In genomic region chr9:86951958-86952509, GRCm38 (mm10) we compare ENCODE assay signal across 8 mouse cellular contexts.
DNase-seq lines count a peak whose midpoint lies in the region; ATAC-seq and TF ChIP-seq lines count a peak whose summit lies in the region.

No protein-coding gene starts in this region.

- H3K4me2 ChIP-seq in hindbrain, embryonic 14.5 days (replicated peaks) = no peak overlapping the region
- no peak overlapping the region for H3K4me2 ChIP-seq in hindbrain, embryonic 11.5 days (replicated peaks; ENCODE audit: low read depth, low read length)
- H3K4me2 ChIP-seq in hindbrain, postnatal 0 days (ENCODE audit: low read depth, low read length) = no peak overlapping the region
- peak overlapping the region; percentile 5; the same call in 1 of the 2 replicates for H3K4me2 ChIP-seq in midbrain, embryonic 15.5 days

- 57% methylated on average over 11 of the region's 11 CpGs for WGBS in hindbrain, embryonic 14.5 days
- WGBS in hindbrain, embryonic 11.5 days = 69% methylated on average over 11 of the region's 11 CpGs
- 50% methylated on average over 11 of the region's 11 CpGs for WGBS in hindbrain, postnatal 0 days
- WGBS in midbrain, embryonic 15.5 days = 52% methylated on average over 11 of the region's 11 CpGs

- H3K27ac ChIP-seq in hindbrain, embryonic 14.5 days = peak overlapping the region; percentile 10; the same call in 1 of the 2 replicates
- no peak overlapping the region for H3K27ac ChIP-seq in hindbrain, embryonic 11.5 days (ENCODE audit: low read depth, low read length)
- H3K27ac ChIP-seq in hindbrain, postnatal 0 days = no peak overlapping the region
- H3K27ac ChIP-seq in midbrain, embryonic 15.5 days = no peak overlapping the region

- ATAC-seq in hindbrain, embryonic 14.5 days (ENCODE audit: low FRiP score) = peak; percentile 51; the same call in 1 of the 2 replicates
- ATAC-seq in hindbrain, embryonic 11.5 days (ENCODE audit: low FRiP score) = no peak
- 0 out of 2 replicates have a peak, but pooled peaks have one; percentile 44 for ATAC-seq in hindbrain, postnatal 0 days
- ATAC-seq in midbrain, embryonic 15.5 days (replicated peaks) = peak; percentile 73

- TF ChIP-seq POLR2A in brain, embryonic 14.5 days (IDR thresholded peaks at IDR 0.05; ENCODE audit: borderline replicate concordance, extremely low read depth, insufficient read depth, insufficient read length, poor library complexity, severe bottlenecking) = no peak

- H3K4me1 ChIP-seq in hindbrain, embryonic 14.5 days (replicated peaks; ENCODE audit: control insufficient read depth, insufficient read depth, low read length) = no peaks in the 10 kb centered on the region; the same call in 1 of the 2 replicates
- H3K4me1 ChIP-seq in hindbrain, embryonic 11.5 days (replicated peaks; ENCODE audit: control insufficient read depth, insufficient read depth, low read length) = no peaks in the 10 kb centered on the region
- no peaks in the 10 kb centered on the region for H3K4me1 ChIP-seq in hindbrain, postnatal 0 days (ENCODE audit: insufficient read depth, low read length)
- peaks cover 9% of the 10 kb centered on the region for H3K4me1 ChIP-seq in midbrain, embryonic 15.5 days

- TF ChIP-seq CTCF in brain, embryonic 14.5 days (IDR thresholded peaks at IDR 0.05; ENCODE audit: borderline replicate concordance, extremely low read depth, insufficient read depth, insufficient read length) = no peak
- no peak for TF ChIP-seq CTCF in hindbrain, postnatal 0 days (IDR thresholded peaks at IDR 0.05; ENCODE audit: low read depth)

- no peaks in the 10 kb centered on the region for H3K9me3 ChIP-seq in hindbrain, embryonic 14.5 days (ENCODE audit: control insufficient read depth, low read length)
- no peaks in the 10 kb centered on the region for H3K9me3 ChIP-seq in hindbrain, embryonic 11.5 days (ENCODE audit: control insufficient read depth, low read length)
- H3K9me3 ChIP-seq in hindbrain, postnatal 0 days (ENCODE audit: low read length) = no peaks in the 10 kb centered on the region
- H3K9me3 ChIP-seq in midbrain, embryonic 15.5 days = no peaks in the 10 kb centered on the region

- H3K27me3 ChIP-seq in hindbrain, embryonic 14.5 days (ENCODE audit: control insufficient read depth, insufficient read depth, low read length) = no peaks in the 10 kb centered on the region
- H3K27me3 ChIP-seq in hindbrain, embryonic 11.5 days (ENCODE audit: control insufficient read depth, insufficient read depth, low read length) = no peaks in the 10 kb centered on the region
- no peaks in the 10 kb centered on the region for H3K27me3 ChIP-seq in hindbrain, postnatal 0 days (ENCODE audit: insufficient read depth, low read length)
- no peaks in the 10 kb centered on the region for H3K27me3 ChIP-seq in midbrain, embryonic 15.5 days (replicated peaks)

- no peak for DNase-seq in hindbrain, embryonic 14.5 days (ENCODE audit: low spot score)
- no peak for DNase-seq in hindbrain, embryonic 11.5 days (ENCODE audit: low spot score)
- DNase-seq in brain, embryonic 14.5 days (ENCODE audit: low read depth) = peak; percentile 31
- peak; percentile 38 for DNase-seq in hindbrain, postnatal 0 days (ENCODE audit: low spot score)
- no peak for DNase-seq in adrenal gland, postnatal 4 days (ENCODE audit: low spot score in 2 of 2)
- no peak for DNase-seq in urinary bladder, postnatal 4 days (ENCODE audit: low spot score in 2 of 2)
- no peak for DNase-seq in natural killer cell, adult 2 months (ENCODE audit: low spot score in 2 of 2)

- no peaks in the 10 kb centered on the region for H3K36me3 ChIP-seq in hindbrain, embryonic 14.5 days (replicated peaks; ENCODE audit: control insufficient read depth, insufficient read depth)
- H3K36me3 ChIP-seq in hindbrain, embryonic 11.5 days (ENCODE audit: control insufficient read depth, insufficient read depth, low read length) = no peaks in the 10 kb centered on the region
- H3K36me3 ChIP-seq in hindbrain, postnatal 0 days (ENCODE audit: insufficient read depth, low read length) = no peaks in the 10 kb centered on the region
- no peaks in the 10 kb centered on the region for H3K36me3 ChIP-seq in midbrain, embryonic 15.5 days (replicated peaks)

- H3K4me3 ChIP-seq in hindbrain, embryonic 14.5 days (replicated peaks; ENCODE audit: low read length) = no peak overlapping the region
- no peak overlapping the region for H3K4me3 ChIP-seq in hindbrain, embryonic 11.5 days (ENCODE audit: low read depth, low read length)
- H3K4me3 ChIP-seq in hindbrain, postnatal 0 days (ENCODE audit: low read length) = no peak overlapping the region
- H3K4me3 ChIP-seq in midbrain, embryonic 15.5 days = no peak overlapping the region

- H3K9ac ChIP-seq in hindbrain, embryonic 14.5 days = no peak overlapping the region
- H3K9ac ChIP-seq in hindbrain, embryonic 11.5 days (ENCODE audit: low read depth, low read length) = no peak overlapping the region
- H3K9ac ChIP-seq in hindbrain, postnatal 0 days (replicated peaks; ENCODE audit: low read length) = no peak overlapping the region
- no peak overlapping the region for H3K9ac ChIP-seq in midbrain, embryonic 15.5 days

Comparison
In these comparisons a context has a peak if more than half of its experiments do, and no peak if none do; other contexts are left out.
1. DNase-seq: peak in brain, embryonic 14.5 days (single experiment) and hindbrain, postnatal 0 days (single experiment); none in hindbrain, embryonic 14.5 days (single experiment), hindbrain, embryonic 11.5 days (single experiment), adrenal gland, postnatal 4 days (0 of 2), urinary bladder, postnatal 4 days (0 of 2) and natural killer cell, adult 2 months (0 of 2).